Mouse (Mus musculus): ENCODE measurements around the gene Ppp2r3a.

Ppp2r3a gene

DNA sequence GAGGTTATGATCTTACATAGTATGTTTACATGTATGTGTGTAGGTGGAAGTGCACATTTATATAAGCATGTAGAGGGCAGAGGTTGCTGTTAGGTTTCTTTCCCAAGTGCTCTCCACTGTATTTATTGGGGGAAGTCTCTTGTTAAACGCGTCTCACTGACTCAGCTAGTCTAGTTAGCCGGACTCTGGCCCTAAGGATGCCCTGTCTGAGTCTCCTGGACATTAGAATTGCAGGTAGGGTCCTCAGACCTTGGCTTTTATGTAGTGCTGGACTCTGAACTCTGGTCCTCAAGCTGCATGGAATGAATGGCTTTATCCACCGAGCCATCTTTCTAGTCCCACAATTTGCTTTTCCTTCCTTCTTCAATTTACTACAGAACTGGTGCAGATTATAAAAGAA lies 108.0 kb downstream of the Ppp2r3a start:
- no peak for DNase-seq

DNA sequence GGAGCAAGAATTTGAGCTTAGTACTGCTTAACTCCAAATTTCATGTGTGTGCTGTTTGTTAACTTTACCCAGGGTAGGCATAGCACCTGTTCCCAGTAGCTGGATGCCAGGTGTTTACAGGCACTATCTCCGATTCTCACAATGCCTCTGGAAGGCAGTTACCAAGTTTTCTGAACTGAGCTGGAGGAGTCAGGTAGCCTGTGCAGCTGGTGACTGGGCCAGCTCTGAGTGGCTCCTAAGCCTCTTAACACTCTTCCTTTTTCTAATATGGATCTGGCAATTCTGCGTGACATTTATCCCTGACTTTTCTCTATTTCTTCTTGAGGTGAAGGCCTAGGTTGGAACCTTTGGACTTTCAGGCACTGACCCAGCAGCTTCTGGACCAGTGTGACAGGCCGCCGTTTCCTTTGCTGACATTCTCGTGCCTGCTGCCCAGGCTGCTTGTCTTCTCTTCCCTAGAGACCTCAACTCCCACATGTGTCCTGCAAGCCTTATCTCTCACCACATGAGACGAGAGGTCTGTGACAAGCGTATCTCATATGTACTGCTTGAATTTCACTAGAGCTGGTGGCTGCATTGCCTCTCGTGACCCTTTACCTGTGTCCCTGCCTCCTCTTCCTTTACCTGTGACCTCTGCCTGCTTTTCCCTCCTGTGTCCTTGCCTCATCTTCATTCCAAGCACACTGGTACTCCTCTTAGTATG lies 137.3 kb downstream of the Ppp2r3a start:
- DNase-seq = no peak

DNA sequence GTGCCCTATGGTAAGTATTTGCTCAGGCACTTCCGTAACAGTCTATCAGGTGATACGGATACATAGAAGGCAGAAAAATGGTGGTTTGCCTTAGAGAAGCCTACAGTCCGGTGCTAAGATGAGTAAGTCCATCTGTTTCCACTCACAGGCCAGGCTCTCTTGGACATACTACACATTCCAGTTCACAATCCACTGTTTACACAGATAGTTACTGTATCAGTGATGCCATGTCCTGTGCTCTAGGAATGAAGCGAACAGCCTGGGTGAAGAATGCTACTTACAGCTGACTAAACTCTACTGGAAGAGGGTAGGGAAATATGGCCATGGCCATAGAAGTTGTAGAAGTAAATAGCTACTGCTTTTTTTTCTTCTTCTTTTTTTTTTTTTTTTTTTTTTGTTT lies 138.3 kb downstream of the Ppp2r3a start:
- no peak for DNase-seq

DNA sequence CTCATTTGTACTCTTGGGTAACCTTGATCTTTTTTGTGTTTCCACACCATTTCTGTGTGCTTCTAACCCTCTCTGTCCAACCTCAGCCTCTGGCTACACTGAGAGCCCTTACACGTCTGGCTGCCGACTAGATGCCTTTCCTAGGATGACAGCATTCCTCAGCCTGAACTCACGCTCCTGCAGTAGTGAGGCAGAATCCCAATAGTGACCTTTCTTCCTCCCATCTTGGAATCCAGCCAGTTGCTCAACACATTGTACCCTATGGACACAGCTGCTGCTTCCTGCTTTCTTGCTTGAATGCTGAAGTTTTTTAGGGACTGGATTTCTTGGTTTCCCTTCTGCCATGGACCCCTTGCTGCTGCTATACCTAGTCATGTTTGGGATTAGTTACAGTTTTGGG lies 141.6 kb downstream of the Ppp2r3a start:
- DNase-seq = no peak

DNA sequence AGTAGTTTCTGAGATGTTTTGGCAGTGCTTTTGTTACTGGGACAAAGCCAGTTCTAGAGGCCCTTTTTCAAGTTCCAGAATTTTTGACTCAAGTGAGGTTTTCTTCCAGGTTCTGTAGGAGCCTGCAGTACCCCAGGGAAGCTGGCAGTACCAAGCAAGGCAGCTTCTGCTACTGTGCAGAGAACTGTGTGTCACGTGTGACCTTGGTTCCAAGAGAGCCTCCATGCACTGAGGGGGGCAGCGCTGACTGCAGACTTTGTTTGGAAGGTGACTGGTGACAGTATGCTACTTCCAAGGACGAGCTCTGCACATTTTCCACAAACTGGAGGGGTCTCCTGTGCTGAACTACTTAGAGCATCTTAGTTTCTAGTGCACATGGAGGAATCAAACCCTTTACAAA lies 144.2 kb downstream of the Ppp2r3a start:
- DNase-seq = peak; percentile 24

DNA sequence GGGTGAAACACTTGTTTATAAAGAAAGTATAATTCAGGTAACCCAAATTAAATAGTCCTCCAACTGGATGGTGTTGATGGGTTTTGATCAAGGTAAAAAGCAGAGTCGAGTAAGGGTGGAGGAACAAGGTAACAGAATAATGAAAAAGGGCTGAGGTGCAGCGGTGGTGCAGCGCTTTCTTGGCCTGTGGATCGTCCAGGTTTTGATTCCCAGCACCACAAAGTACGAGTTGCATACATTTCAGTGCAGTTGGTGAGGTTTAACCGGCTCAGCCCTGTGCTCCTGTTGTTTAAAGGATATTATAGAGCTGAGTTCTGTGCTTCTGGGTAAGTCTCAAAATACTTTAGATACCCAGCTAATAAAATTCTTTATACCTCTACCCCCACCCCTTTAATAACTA lies 145.9 kb downstream of the Ppp2r3a start:
- no peak for DNase-seq

DNA sequence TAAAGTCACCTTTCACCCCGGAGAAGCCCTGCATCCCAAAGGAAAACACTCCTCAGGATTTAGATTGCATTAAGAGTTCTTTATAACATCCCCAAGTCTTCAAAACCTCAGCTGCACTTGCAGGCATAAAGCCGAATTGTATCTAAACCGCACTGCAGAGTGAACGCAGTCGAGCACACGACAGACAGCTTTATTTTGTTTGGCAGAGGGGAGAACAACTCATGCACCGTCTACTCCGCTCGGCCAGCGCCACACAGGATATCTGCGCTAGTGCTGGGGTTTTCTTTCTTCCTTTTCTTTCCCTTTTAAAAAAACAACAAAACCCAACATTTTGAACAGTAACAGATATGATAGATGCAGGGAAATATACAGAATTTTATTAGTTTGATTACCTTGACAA lies 146.7 kb downstream of the Ppp2r3a start:
- no peak for DNase-seq

DNA sequence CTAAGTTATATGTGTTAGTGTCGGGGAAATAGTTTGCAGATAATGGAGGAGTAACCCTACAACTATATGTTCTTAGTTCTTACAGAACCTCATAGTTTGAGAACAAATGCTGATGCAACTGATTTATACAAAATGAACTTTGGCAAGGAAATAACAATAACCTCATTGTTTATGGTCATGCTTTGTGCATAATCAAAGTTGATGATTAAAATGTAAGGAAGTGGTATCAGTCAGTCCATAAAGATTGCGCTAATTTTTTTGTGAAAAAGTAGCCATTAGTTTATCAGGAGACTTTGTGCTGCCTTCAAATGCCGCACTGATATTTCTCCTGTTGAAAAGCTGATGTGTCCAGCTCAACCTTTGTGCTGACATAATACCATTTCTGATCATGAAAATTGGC lies 149.3 kb downstream of the Ppp2r3a start:
- no peak for DNase-seq

DNA sequence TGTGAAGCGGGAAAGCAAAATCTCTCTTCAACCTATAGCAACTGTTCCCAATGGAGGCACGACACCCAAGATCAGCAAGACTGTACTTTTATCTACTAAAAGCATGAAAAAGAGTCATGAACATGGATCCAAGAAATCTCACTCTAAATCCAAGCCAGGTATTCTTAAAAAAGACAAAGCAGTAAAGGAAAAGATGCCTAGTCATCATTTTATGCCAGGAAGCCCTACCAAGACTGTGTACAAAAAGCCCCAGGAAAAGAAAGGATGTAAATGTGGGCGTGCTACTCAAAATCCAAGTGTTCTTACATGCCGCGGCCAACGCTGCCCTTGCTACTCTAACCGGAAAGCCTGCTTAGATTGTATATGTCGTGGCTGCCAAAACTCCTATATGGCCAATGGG lies 150.0 kb downstream of the Ppp2r3a start:
- DNase-seq = no peak

DNA sequence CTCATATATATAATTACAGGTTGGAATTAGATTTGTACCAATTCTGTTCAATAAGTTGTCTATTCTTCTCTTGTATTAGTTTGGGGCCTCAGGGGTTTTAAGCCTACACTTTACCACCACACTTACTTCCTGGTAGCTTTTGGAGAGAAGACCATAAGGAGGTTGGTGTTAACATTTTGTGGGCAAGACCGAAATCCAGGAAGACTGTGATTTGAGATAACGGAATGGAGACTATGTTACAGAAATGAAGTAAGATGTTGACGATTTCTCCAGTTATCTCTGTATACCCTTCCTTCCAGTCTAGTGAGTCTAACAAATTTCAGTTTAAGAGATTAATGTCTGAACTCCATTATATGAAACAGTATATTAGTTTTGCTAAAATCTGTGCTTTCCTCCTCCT lies 151.4 kb downstream of the Ppp2r3a start:
- no peak for DNase-seq

DNA sequence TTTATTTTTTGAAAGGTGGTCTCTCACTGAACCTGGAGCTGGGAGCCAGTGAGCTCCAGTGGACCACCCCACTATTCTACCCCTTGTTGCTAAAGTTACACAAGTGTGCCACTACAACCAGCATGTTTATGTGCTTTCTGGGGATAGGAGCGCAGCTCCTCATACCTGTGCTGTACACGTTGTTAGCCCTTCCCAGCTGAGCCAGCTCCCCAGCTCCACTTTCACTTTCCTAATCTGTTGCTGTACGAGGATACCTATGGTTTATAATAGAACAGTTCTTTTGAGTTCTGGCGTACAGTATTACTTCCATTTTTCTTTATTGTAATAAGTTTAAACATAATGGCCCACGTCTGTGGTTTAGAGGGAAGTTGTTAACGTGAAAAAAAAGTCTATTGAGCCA lies 152.2 kb downstream of the Ppp2r3a start:
- no peak for DNase-seq

DNA sequence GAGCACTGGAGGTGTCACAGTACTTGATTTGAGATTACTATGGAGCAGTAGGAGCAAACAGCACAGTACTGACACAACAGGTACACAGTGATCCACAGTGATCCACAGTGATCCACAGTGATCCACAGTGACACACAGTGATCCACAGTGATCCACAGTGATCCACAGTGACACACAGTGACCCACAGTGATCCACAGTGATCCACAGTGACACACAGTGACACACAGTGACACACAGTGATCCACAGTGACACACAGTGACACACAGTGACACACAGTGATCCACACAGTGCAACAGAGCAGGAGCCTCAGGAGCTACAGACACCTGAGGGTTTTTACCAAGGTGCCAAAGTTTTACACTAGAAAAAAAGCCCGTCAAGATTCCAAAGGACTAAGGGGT lies 154.1 kb downstream of the Ppp2r3a start:
- no peak for DNase-seq

DNA sequence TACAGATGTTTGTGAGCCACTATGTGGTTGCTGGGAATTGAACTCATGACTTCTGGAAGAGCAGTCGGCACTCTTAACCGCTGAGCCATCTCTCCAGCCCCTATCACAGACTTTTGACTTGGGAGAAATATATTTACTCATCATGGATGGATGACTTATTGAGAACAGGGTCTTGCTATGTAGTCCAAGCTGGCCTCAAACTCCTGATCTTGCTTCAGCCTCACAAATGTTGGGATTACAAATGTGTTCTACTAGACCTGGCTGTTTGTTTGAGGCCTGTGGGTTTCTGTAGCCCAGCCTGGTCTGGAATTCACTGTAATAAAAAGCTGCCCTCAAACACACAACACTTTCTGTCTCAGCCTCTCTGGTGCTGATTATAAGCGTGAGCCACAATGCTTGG lies 155.1 kb downstream of the Ppp2r3a start:
- no peak for DNase-seq

DNA sequence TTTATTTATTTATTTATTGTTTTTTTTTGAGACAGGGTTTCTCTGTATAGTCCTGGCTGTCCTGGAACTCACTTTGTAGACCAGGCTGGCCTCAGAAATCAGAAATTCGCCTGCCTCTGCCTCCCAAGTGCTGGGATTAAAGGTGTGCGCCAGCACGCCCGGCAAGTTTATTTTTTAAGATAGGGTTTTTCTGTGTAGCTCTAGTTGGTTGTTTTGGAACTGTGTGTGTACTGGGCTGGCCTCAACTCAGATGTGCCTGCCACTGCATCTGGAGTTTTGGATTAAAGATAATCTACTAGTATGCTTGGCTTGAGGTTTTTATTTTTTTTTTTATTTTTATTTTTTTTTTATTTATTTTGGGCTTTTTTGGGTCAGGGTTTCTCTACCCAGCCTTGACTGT lies 156.2 kb downstream of the Ppp2r3a start:
- DNase-seq = no peak

DNA sequence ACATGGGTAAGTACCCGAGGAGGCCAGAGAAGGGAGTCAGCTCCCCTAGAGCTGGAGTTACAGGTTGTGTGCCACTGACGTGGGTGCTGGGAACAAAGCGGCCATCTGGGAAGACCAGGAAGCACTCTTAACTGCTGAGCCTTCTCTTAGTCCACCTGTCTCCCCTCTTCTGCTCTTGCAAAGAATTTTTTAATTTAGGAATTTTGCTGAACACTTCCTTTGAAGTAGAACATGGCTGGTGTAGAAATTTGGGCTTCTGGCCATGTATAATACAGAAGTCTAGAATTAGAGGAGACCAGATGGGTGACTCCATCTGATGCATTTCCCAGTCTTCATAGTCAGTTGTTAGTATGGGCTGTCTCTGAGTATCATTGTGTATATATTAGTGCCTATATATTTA lies 167.9 kb downstream of the Ppp2r3a start:
- DNase-seq = no peak

DNA sequence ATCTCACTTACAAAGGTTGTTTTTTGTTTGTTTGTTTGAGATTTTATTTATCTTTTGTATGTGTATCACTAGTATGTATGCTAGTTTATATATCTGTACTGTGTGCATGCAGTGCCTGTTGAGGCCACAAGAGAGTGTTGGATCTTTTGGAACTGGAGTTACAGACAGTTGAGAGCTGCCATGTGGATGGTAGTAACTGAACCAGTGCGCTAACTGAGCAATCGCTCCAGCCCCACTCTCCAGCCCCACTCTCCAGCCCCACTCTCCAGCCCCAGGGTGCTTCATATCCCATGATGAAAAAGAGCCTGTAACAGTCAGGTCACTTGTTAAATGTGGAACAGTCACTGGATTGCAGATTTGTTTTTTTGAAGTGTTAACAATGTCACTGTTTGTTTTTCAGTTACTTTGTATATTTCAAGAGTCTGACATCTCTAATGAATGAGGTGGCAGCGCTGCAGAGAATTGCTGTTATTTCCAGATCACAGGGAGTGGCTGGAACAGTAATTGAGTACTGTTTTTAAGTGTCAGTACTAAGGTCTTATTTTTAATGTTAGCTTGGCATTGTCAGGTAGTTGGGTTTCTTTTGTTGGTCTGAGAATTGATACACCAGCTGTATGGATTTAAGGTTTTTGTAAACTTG lies 171.4 kb downstream of the Ppp2r3a start:
- no peak for DNase-seq

DNA sequence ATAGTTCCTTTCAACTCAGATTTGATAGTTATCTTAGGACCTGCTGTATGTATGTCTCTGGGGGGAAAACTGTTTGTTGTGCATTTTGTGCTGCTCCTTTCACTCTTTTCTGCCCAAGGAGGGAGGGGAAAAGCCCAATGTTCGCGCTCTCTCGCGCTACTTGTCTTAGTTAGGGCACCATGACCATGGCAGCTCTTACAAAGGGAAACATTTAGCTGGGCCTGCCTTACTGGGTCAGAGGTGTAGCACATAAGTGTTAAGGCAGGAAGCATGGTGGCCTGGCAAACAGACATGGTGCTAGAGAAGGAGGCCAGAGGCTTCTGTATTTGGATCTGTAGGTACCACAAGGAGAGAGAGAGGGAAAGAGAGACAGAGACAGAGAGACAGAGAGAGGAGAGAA lies 173.0 kb downstream of the Ppp2r3a start:
- DNase-seq = no peak

DNA sequence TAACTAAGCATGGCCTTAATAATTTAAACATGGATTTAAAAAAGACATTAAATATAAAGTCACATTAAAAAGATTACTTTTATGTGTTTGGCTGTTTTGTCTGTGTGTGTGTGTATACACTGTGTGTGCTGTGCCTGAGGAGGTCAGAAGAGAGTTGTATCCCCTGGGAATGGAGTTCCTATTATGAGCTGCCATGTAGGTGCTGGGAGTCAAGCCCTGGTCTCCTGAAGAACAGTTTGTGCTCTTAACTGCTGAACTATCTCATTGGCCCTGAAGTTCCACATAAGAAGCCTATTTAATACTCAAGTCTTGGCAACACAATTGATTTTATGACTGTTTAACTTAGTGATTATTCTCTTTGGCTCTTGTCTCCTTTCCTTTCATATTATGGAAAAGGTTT lies 174.1 kb downstream of the Ppp2r3a start:
- DNase-seq = no peak

DNA sequence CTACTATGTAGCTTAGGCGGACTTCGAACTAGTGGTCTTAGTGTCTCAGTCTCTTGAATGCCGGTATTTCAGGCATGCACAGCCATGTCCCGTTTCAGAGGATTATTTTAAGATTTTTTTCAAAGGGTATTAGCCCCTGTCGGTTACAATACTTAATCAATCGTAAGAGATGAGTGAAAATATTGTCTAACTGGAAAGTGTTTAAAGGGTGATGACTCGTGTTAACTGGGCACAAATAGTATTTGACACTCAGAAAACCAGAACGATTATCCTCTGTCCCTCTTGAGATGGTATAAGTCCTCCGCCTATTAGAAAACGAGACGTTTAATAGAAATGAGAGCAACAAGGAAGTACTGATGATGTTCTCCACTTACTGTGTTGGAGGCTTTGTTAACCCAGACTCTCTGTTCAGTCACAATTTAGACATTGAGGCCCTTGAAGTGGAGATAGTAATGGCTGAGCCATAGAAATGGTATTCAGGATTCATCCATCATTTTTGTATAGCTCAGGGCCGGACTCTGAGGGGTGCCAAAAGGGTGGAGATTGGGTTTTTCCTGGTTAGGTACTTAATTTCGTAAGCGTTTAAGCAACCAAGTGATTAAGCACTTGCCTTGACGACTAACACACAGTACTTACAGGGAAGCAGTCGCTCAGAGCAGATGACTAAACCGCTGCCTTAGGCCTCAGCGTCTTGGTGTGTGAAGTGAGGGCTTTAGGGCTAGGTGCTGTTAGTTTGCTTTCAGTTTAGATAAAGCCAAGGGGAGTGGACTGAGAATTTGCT lies 175.3 kb downstream of the Ppp2r3a start:
- no peak for DNase-seq

DNA sequence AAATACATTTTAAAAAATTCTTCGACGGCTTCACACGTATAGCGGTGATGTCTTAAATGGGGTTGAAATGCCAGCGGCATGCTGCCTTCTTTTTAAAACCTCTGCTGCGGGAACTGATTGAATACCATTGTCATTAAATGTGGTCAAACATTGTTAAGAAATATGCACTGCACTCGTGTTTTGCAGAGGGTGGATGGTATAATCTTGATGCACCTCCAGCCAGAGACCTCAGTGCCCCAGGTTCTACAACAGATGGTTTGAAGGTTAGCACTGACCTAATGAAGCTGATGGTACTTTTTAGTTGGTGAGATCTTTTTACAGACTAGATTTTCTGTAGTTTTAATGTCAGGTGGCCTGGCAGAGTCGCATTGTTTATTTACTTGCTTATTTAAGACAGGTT lies 175.9 kb downstream of the Ppp2r3a start:
- DNase-seq = no peak

DNA sequence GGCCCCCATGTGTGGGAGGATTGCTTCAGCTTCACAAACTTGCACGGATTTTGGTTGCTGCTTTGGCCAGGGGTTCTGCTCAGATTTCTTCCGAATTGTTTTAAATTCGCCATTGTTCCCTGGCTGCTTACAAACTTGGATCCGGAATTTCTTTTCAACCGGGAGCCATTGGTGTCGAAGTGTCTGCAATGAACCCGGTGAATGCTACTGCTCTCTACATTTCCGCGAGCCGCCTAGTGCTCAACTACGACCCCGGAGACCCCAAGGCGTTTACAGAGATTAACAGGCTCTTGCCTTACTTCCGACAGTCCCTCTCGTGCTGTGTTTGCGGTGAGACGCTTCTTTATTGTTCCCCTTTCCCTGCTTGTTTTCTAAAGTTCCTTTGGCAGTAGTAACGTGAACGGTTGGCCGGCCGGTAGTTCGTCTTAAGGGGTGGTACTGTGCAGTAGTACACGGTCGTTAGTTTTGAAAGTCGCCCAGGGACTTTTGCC lies 176.5 kb downstream of the Ppp2r3a start:
- DNase-seq = no peak

DNA sequence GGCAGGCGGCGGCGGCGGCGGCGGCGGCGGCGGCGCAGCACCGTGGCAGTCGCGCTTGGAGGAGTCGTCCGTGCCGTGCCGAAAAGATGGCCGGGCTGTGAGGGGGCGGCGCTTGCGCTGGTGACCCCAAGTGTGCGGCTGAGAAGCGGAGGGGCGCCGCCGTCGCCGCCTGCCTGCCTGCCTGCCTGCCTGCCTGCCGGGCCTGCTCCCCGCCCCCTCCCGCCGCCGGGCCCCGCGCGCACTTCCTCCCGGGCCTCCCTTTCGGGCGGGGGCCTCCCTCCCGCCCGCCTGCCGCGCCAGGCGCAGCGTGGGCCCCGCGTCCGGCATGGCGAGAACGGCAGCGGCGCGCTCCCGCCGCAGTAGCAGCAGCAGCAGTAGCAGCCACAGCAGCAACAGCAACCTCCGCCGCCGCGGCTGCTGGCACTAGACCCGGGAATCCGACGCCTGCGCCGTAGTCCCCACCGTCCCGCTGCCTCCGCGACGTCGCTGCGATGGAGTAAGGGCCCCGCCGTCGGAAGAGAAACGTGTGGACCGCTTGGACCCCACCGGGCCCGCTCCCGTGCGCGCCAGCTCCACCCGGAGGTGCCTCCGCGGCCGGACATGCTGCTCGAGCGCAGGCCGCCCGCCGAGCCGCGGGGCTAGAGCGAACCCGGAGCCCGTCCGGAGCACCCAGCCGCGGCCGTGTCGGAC lies 177.1 kb downstream of the Ppp2r3a start:
- peak; percentile 78 for DNase-seq

DNA sequence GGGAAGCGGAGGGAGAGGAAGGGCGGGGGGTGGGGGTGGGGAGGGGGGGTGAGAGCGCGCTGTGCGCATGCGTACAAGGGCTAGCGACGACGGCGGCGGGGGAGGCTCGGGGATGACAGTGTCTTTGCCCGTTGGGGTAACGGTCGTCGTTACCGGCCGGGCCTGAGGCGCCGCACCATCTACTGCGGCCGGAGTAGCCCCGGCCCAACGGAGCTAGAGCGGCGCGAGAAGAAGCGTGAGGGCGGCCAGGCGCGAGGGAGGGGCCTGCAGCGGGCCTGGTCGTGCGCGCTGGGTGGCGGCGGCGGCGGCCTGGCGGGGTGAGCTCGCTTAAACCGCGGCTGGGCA lies 177.6 kb downstream of the Ppp2r3a start, which contains the start of gene Msl2:
Gene Msl2, plus strand, starts transcription at position 115 of the 345 bp plus-strand sequence.
- DNase-seq = no peak

Measured in cerebellum, adult 8-10 months (tissue).